Mouse (Mus musculus): ENCODE results near the gene Ube2q1. TPM values are rescaled to one million over a fixed set of nuclear protein-coding genes. Genes with fewer than 3 reads are reported as not detected.
"Not testable (repeated sequence)": the region's sequence is repeated elsewhere in the genome, so short reads cannot be mapped to it uniquely, and the experiment has no call there.

The Ube2q1 gene
- total RNA-seq, 2 experiments from 2014 or later = 21.2 to 27.5 TPM

DNA sequence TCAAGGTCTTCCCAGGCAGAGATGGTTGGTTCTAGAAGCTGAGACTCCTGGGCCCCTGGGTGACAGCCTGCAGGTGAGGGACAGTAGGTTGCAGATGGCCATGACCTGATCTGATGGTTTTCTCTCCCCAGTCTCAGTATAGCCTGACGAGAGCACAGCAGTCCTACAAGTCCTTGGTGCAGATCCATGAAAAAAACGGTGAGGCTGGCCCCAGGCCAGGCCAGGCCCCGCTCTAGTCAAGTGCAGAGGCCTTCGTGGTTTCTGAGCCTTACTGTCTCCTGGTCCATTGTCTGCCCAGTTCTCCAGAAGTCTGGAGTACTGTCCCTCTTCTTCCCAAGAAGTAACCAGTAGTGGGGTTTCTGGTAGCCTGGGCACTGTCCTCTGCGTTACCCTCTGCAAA, 8.2 kb downstream of the Ube2q1 start:
- DNase-seq (ENCODE audit: low spot score) = no peak
- intact Hi-C loops (cut with DNase I) = loop anchor here (10.0 kb wide), 2 partner anchors 173 to 293 kb away; partner anchors contain the start of gene Tpm3

DNA sequence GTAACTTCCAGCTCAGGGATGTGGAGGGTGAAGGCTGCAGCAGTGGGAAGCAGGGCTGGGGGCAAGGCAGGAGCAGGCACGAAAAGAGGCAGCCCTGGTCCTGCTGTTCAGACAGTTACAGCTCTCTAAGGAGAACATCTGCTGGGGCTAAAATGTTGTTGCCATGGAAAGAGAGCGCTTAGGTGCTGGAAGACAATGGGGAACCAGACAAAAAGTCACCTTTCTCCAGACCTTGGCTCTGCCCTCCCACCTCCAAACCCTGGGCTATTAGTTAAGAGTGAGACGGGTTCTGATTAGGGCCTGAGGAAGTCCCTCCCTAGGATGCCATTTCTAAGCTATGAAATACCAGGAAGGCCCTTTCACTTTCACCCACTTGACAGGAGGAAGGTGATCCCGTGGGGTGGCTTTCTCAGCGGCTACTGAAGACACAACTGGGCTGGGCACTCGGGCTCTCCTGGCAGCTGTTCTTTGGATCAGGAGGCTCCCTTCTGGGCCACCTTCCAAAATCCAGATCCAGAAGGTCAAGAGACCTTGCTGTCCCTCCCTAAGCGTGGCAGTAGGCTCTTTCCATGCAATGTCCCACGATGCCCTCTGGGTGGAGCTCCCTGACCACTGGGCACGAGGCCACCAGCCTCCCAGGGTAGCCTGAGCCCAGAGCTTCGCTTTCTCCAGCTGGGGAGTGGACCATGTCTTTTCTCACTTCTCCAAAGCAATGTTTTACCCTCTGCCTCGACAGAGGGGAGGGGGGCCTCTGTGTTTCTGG, 11.8 kb downstream of the Ube2q1 start:
- intact Hi-C loops (cut with DNase I) = loop anchor here (10.0 kb wide), 2 partner anchors 170 to 290 kb away; partner anchors contain the start of gene Tpm3
- peak; percentile 71 for DNase-seq (ENCODE audit: low spot score)

GRCm38 (mm10) chr3:89786275-89786674, 12.9 kb downstream of the Ube2q1 start:
- DNase-seq (ENCODE audit: low spot score) = no peak
- intact Hi-C loops (cut with DNase I) = loop anchor here (1.0 to 10.0 kb wide), 3 partner anchors 72 to 289 kb away; partner anchors contain the start of gene Tpm3

GRCm38 (mm10) chr3:89788680-89789352, 15.4 kb downstream of the Ube2q1 start:
- no peak for DNase-seq (ENCODE audit: low spot score)
- intact Hi-C loops (cut with DNase I) = loop anchor here (10.0 kb wide), 2 partner anchors 166 to 286 kb away; partner anchors contain the start of gene Tpm3

DNA sequence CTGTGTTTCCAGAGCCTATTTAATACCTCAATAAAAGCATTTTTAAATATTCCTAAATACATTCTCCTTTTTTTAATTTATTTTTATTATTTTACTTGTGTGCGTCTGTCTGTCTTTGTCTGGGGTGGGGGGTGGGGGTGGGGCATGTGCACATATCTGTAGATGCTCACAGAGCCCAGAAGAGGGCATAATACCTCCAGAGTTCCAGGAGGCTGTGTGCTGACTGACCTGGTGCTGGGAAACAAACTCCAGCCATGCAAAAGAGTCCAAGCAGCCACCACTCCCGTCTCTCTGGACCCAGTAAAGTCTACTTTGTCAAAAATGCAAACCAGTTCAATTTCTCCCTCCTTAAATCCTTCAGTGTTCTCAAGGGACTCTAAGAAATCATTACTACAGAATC, 21.2 kb downstream of the Ube2q1 start:
- intact Hi-C loops (cut with DNase I) = no loop called here
- DNase-seq (ENCODE audit: low spot score) = no peak

DNA sequence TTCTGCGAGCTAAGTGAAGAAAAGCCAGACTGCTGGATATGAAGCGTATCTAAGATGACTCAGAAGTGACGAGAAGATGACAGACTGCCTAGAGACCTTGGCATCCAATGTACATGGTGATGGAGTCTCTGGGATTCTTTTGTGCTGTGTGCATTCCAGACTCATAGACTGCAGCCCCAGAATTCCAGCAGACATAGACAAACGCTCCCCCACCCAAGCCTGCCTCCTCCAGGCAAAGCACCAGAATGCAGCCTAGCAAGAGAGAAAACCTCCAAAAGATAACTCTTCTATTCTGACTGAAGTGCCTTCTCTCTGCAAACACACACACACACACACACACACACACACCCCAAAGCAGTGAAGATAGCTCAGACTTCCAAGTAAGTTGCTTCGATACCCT, 22.3 kb downstream of the Ube2q1 start:
- no peak for DNase-seq (ENCODE audit: low spot score)
- intact Hi-C loops (cut with DNase I) = no loop called here

DNA sequence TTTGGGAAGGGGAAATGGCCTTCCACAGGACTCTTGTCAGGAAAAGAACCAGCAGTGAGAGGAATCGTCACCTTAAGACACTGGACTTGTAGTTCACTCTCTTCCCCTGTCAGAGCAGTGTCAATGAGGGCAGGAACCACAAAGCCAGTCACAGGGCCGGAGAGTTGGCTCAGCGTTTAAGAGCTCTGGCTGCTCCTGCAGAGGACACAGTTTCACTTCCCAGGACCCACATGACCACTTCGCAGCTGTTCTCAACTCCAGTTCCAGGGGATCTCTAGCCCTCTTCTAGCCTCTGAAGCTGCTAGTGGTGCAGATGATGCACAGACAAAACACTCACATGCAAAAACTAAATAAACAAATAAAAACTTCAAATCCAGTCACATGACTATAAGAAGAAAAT, 22.9 kb downstream of the Ube2q1 start:
- DNase-seq (ENCODE audit: low spot score) = no peak
- intact Hi-C loops (cut with DNase I) = no loop called here

- intact Hi-C loops (cut with DNase I) = no loop called here
- no peak for DNase-seq (ENCODE audit: low spot score)
Measured at GRCm38 (mm10) chr3:89798518-89798917, 25.1 kb downstream of the Ube2q1 start.

- intact Hi-C loops (cut with DNase I) = no loop called here
- DNase-seq (ENCODE audit: low spot score) = no peak
Measured at GRCm38 (mm10) chr3:89799476-89799875, 26.1 kb downstream of the Ube2q1 start.

GRCm38 (mm10) chr3:89800078-89800477, 26.7 kb downstream of the Ube2q1 start:
- DNase-seq (ENCODE audit: low spot score); intact Hi-C loops (cut with DNase I): not testable (repeated sequence)

- intact Hi-C loops (cut with DNase I) = no loop called here
- DNase-seq (ENCODE audit: low spot score) = no peak
Measured at GRCm38 (mm10) chr3:89800774-89801506, 27.5 kb downstream of the Ube2q1 start.

GRCm38 (mm10) chr3:89801507-89801847, 28.1 kb downstream of the Ube2q1 start:
- DNase-seq (ENCODE audit: low spot score) = no peak
- intact Hi-C loops (cut with DNase I) = no loop called here

- intact Hi-C loops (cut with DNase I) = no loop called here
- DNase-seq (ENCODE audit: low spot score) = no peak
Measured at GRCm38 (mm10) chr3:89802876-89803275, 29.5 kb downstream of the Ube2q1 start.

- intact Hi-C loops (cut with DNase I) = no loop called here
- no peak for DNase-seq (ENCODE audit: low spot score)
Measured at GRCm38 (mm10) chr3:89805179-89805578, 31.8 kb downstream of the Ube2q1 start.

DNA sequence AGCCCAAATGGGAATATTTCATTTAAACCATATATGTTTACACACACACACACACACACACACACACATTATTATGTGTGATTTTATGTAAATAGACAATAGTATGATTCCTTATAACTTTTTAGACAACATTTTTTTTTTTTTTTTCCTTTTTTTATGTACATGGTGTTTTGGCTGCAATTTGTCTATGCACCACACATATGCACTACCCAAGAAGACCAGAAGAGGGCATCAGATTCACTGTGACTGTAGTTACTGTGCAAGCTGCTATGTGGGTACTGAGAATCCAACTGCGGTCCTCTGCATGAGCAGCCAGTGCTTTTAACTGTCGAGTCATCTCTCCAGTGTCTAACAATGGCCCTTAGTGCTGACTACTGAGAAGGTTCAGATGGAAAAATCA, 33.3 kb downstream of the Ube2q1 start:
- intact Hi-C loops (cut with DNase I) = no loop called here
- no peak for DNase-seq (ENCODE audit: low spot score)

- intact Hi-C loops (cut with DNase I) = no loop called here
- no peak for DNase-seq (ENCODE audit: low spot score)
Measured at GRCm38 (mm10) chr3:89807171-89807570, 33.8 kb downstream of the Ube2q1 start.

- DNase-seq (ENCODE audit: low spot score) = no peak
- intact Hi-C loops (cut with DNase I) = no loop called here
Measured at GRCm38 (mm10) chr3:89807881-89808280, 34.5 kb downstream of the Ube2q1 start.

GRCm38 (mm10) chr3:89808638-89809037, 35.2 kb downstream of the Ube2q1 start:
- no peak for DNase-seq (ENCODE audit: low spot score)
- intact Hi-C loops (cut with DNase I) = no loop called here

- intact Hi-C loops (cut with DNase I) = no loop called here
Measured at GRCm38 (mm10) chr3:89810841-89811240, 37.4 kb downstream of the Ube2q1 start.

DNA sequence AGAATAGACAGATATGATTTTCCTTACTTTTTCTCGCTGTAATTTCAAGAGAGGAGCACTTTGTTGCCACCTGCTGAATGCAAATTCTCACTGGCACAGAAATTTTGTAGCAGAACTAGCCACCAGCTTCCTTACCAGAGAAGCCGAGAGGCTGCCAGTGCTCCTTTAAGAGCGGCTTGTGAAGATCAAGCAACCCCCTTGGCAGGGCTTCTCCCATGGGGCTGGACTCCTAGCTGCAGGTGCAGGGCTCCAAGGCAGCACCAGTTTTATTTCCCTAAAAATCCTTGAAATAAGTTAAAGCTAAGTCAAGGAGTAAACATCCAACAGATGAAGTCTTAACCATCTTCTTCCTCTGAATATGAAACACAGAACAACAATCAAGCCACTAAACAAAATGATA, 38.8 kb downstream of the Ube2q1 start:
- intact Hi-C loops (cut with DNase I) = no loop called here

More at GRCm38 (mm10) chr3:89810841-89811240, 37.4 kb downstream of the Ube2q1 start:
- no peak for DNase-seq (ENCODE audit: low spot score)

GRCm38 (mm10) chr3:89814051-89814450, 40.6 kb downstream of the Ube2q1 start:
- intact Hi-C loops (cut with DNase I) = no loop called here

More for the DNA sequence above, 38.8 kb downstream of the Ube2q1 start:
- DNase-seq (ENCODE audit: low spot score) = no peak

More at GRCm38 (mm10) chr3:89814051-89814450, 40.6 kb downstream of the Ube2q1 start:
- no peak for DNase-seq (ENCODE audit: low spot score)
